Mouse (Mus musculus) gastrocnemius, adult 8-10 months (tissue): ENCODE data around the gene Apobec4. TPM values are rescaled to one million over a fixed set of nuclear protein-coding genes. Genes with fewer than 3 reads are reported as not detected.

Source experiments
- DNase-seq, 2 experiments: peaks; one replicate each; pipeline ENCODE4 v3.0.0; 2022; ENCODE audit warnings: low spot score in 2 of 2
- total RNA-seq, 4 experiments: library from RNA; stranded (reverse); gene quantifications; 2 replicates each; pipeline ENCODE4 v1.2.4; 2022

The Apobec4 gene
- not detected for total RNA-seq

- DNase-seq = no peak
These were observed at the start of gene Apobec4 for GRCm38 (mm10) chr1:152750312-152750965. Apobec4 (plus strand) TSS chr1:152750551.

- no peak for DNase-seq
These were observed 49.3 kb upstream of the Apobec4 start for GRCm38 (mm10) chr1:152701066-152701465.

GRCm38 (mm10) chr1:152702920-152703319 is 47.4 kb upstream of the Apobec4 start:
- DNase-seq = peak in 1 of 2 experiments; percentile 13

GRCm38 (mm10) chr1:152703941-152704340 is 46.4 kb upstream of the Apobec4 start:
- no peak for DNase-seq

- DNase-seq = no peak
These were observed 42.8 kb upstream of the Apobec4 start for GRCm38 (mm10) chr1:152707560-152707959.

- no peak for DNase-seq
These were observed 39.3 kb upstream of the Apobec4 start for GRCm38 (mm10) chr1:152711037-152711436.

GRCm38 (mm10) chr1:152713924-152714323 is 36.4 kb upstream of the Apobec4 start:
- DNase-seq = no peak

- DNase-seq = no peak
These were observed 35.9 kb upstream of the Apobec4 start for GRCm38 (mm10) chr1:152714405-152714804.

- no peak for DNase-seq
These were observed 33.0 kb upstream of the Apobec4 start for GRCm38 (mm10) chr1:152717329-152717728.

- DNase-seq = no peak
These were observed 32.2 kb upstream of the Apobec4 start for GRCm38 (mm10) chr1:152718200-152718599.

GRCm38 (mm10) chr1:152720969-152721368 is 29.4 kb upstream of the Apobec4 start:
- DNase-seq = no peak

GRCm38 (mm10) chr1:152721535-152722198 is 28.7 kb upstream of the Apobec4 start:
- no peak for DNase-seq

GRCm38 (mm10) chr1:152724286-152724685 is 26.1 kb upstream of the Apobec4 start:
- DNase-seq = no peak

GRCm38 (mm10) chr1:152726095-152726494 is 24.3 kb upstream of the Apobec4 start:
- no peak for DNase-seq

- DNase-seq = no peak
These were observed 22.6 kb upstream of the Apobec4 start for GRCm38 (mm10) chr1:152727604-152728236.

- no peak for DNase-seq
These were observed 11.6 kb upstream of the Apobec4 start for GRCm38 (mm10) chr1:152738793-152739192.

- DNase-seq = no peak
These were observed 11.0 kb upstream of the Apobec4 start for GRCm38 (mm10) chr1:152739374-152739773.

GRCm38 (mm10) chr1:152743095-152743826 is 7.1 kb upstream of the Apobec4 start:
- DNase-seq = no peak

- peak; percentile 65 to 71 for DNase-seq
These were observed 3.9 kb upstream of the Apobec4 start for GRCm38 (mm10) chr1:152746426-152746825.

GRCm38 (mm10) chr1:152749276-152749675 is 1.1 kb upstream of the Apobec4 start:
- no peak for DNase-seq

- no peak for DNase-seq
These were observed 11.4 kb downstream of the Apobec4 start for GRCm38 (mm10) chr1:152761791-152762190.
